Mouse (Mus musculus) heart, embryonic 10.5 days (tissue): ENCODE data around the gene Fnbp1l. TPM values are rescaled to one million over a fixed set of nuclear protein-coding genes. Genes with fewer than 3 reads are reported as not detected.
A peak's percentile ranks its signal among the peaks of the same experiment; 100 is the strongest.

Experiments used
- DNase-seq: peaks from one replicate; pipeline ENCODE4 v3.0.0-alpha.2; 2017; ENCODE audit warnings: low spot score
- H3K27ac ChIP-seq: fragments of 300-500 bp; sonication (generic); 2 replicates; pipeline ENCODE4 v1.5.1; 2016; ENCODE audit warnings: mild to moderate bottlenecking
- H3K27me3 ChIP-seq: fragments of 300-500 bp; sonication (generic); 2 replicates; pipeline ENCODE4 v1.6.1; 2016; ENCODE audit warnings: mild to moderate bottlenecking; ENCODE audit not compliant: poor library complexity, insufficient read depth, severe bottlenecking
- H3K36me3 ChIP-seq: fragments of 300-500 bp; sonication (generic); 2 replicates; pipeline ENCODE4 v1.6.1; 2016; ENCODE audit warnings: mild to moderate bottlenecking, moderate library complexity
- H3K4me1 ChIP-seq: fragments of 300-500 bp; sonication (generic); 2 replicates; pipeline ENCODE4 v1.6.1; 2016; ENCODE audit warnings: mild to moderate bottlenecking
- H3K4me3 ChIP-seq: fragments of 300-500 bp; sonication (generic); 2 replicates; pipeline ENCODE4 v1.5.1; 2016; ENCODE audit warnings: mild to moderate bottlenecking, moderate library complexity
- H3K9me3 ChIP-seq: fragments of 300-500 bp; sonication (generic); 2 replicates; pipeline ENCODE4 v1.6.1; 2016; ENCODE audit warnings: mild to moderate bottlenecking, moderate library complexity
- WGBS: fragments of 180-500 bp; shearing (Covaris S2); methylation state at CpG from one replicate; pipeline ENCODE4 v1.1.7; 2016; 5-methylcytosine and 5-hydroxymethylcytosine counted together
- polyA plus RNA-seq: library from polyadenylated mRNA; unstranded; fragments of >200 nt; fragmentation: Nextera tagmentation; extraction: Ambion mirVana; gene quantifications from 2 replicates; pipeline ENCODE4 v1.2.1, GENCODE M21; 2016

The Fnbp1l gene
- 24.9 and 34.3 TPM in 2 replicates for polyA plus RNA-seq

DNA sequence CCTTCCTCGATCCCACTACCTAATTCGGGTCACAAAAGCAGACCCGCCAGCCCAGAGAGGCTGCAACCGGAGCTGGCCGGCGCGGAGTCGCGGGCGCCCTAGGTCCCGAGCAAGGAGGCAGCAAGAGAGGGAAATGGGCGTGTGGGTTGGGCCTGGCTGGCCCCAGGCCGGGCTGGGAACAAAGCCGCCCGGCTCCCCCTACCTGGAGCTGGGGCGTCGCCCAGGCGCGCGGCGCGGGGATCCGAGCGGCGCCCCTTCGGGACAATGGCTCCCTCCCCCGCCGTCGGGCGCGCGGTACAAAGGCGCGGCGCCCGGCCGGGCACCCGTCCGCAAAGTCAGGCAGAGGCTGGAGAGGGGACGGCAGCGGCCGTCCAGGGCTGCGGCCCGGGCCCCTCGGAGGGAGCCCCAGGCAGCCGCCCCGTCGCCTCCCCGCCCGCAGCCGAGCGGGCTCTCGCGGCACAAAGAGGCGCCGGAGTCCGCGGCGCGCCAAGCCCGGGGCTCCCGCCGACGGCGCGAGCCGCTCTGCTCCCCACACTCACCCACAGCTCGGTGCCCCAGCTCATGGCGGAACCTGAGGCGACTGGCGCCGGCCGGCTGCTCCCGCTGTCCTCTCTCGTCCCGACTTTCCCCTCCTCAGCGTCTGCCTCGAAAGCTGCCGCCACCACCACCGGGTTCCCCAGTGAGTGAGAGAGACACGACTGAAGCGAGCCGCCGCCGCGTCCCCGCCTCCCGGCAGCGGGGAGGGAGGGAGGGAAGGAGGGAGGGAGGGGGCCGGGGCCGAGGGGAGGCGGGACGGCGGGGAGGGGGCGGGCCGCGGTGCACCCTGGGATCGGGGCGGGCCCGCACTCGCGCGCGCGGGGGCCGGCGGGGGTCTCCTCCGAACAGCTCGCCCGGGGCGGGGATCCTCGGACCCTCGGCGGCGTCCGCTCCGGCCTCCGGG is at the start of gene Fnbp1l:
TSS of gene Fnbp1l (minus strand) at position 725 of the 940 bp plus-strand sequence.
- no peaks in the 10 kb centered on the region for H3K27me3 ChIP-seq
- WGBS, result under 1% methylated on average over 77 of the region's 118 CpGs
- peak within 1 kb of the TSS; percentile 99 for H3K27ac ChIP-seq
- DNase-seq, result peak; percentile 92
- peaks cover 18% of the 10 kb centered on the region for H3K4me1 ChIP-seq
- H3K9me3 ChIP-seq, result no peaks in the 10 kb centered on the region
- H3K4me3 ChIP-seq, result peak within 1 kb of the TSS; percentile 94
- no peaks in the 10 kb centered on the region for H3K36me3 ChIP-seq

DNA sequence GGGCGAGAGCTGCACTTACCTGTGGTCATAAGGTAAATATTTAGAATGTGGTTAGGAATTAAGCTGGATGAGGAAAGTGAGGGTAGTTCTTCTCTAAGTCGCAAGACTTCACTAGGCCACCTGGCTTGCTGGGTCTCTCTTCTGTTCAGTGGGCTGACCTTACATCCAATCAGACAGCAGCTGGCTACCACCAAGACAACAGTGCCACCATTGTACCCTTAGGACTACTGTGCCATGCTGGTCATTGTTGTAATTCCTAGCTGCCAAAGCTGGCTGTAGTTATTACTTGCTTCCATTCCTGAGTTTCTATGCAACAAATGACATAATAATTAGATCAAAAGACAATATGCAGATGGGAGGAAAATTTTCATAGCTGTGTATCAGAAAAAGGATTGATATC is 41.3 kb upstream of the Fnbp1l start:
- no peaks in the 10 kb centered on the region for H3K4me1 ChIP-seq
- H3K27ac ChIP-seq, result no peak overlapping the region
- no peak for DNase-seq
- H3K4me3 ChIP-seq, result no peak overlapping the region
- no peaks in the 10 kb centered on the region for H3K9me3 ChIP-seq
- 83% methylated on average over 2 of the region's 2 CpGs for WGBS
- no peaks in the 10 kb centered on the region for H3K36me3 ChIP-seq
- H3K27me3 ChIP-seq, result no peaks in the 10 kb centered on the region

DNA sequence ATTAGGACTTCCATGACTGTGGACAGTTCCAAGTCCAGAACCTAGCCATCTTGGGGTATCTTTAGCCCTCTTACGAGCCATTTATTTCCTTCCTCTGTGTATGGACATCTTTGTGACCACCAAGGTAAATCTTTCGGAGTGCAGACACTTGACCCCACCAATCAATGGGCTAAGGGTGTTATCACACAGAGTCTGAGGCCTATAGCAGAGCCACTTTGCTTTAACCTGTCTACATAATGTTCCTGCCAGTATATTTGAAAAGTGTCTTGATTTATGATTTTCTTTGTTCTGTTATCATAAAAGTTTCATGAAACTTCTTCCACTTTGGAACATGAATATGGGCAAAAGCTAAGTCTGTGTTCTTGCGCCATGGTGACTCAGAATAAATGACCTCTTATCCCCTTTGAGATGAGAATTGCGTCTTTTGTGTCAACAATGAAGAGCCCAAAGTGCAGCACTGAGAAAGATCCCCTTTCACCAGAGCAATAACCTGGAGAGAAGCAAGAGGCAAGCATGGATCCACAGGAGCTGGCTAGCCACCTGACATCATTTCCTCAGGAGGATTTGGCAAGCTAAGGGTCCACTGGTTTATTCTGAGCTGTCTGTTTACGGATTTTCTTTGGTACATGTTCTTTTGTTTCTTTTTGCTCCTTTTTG is 39.9 kb upstream of the Fnbp1l start:
- H3K9me3 ChIP-seq, result no peaks in the 10 kb centered on the region
- no peaks in the 10 kb centered on the region for H3K27me3 ChIP-seq
- no peaks in the 10 kb centered on the region for H3K36me3 ChIP-seq
- no peak overlapping the region for H3K4me3 ChIP-seq
- 85% methylated on average over 5 of the region's 5 CpGs for WGBS
- no peaks in the 10 kb centered on the region for H3K4me1 ChIP-seq
- no peak overlapping the region for H3K27ac ChIP-seq
- no peak for DNase-seq

DNA sequence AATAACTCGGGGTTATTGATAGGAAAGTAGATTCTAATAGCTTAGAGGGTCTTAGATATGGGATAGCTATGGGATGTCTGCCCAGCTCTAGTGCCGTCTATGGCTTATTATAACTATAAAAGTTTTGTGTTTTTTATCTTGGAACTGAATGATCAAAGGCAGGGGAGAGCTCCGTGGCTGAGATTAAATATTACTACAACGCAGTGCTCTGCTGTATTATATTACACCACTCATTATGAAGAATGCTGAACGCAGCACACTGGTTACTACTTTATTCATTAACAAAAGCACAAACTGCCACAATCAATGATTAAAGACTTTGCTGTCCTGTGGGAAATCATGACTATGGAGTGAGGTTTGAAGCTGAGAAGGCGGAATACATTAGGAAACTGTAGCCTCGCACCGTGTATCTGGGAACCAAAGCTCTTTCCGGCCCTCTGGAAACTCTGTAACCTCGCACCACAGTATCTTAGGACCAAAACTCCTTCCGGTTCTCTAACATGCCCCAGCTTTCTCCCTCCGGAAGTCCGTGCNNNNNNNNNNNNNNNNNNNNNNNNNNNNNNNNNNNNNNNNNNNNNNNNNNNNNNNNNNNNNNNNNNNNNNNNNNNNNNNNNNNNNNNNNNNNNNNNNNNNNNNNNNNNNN is 27.8 kb upstream of the Fnbp1l start:
- Histone ChIP-seq H3K4me3 (no peak overlapping the region), H3K27me3 (no peaks in the 10 kb centered on the region), H3K4me1 (no peaks in the 10 kb centered on the region), H3K36me3 (no peaks in the 10 kb centered on the region), H3K27ac (no peak overlapping the region), H3K9me3 (no peaks in the 10 kb centered on the region)
- DNase-seq, result no peak
- 68% methylated on average over 13 of the region's 13 CpGs for WGBS

DNA sequence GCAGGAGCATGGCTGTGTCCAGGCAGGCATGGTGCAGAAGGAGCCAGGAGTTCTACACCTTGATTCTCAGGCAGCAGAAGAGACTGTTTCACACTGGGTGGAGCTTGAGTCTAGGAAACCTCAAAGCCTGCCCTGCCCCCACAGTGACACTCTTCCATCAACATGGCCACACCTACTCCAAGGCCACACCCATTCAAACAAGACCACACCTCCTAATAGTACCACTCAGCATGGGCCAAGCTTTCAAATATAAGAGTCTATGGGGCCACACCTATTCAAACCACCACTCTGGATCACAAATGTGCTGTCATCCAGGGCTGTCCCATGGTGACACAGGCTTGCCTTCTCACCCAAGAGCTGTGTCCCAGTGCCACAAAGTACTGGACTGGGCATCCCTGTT is 20.8 kb upstream of the Fnbp1l start:
- DNase-seq, result no peak
- Histone ChIP-seq H3K4me3 (no peak overlapping the region), H3K27ac (no peak overlapping the region), H3K4me1 (peaks cover 12% of the 10 kb centered on the region), H3K9me3 (no peaks in the 10 kb centered on the region), H3K36me3 (no peaks in the 10 kb centered on the region), H3K27me3 (0 out of 2 replicates have a peak, but pooled peaks cover 8% of the 10 kb centered on the region)

DNA sequence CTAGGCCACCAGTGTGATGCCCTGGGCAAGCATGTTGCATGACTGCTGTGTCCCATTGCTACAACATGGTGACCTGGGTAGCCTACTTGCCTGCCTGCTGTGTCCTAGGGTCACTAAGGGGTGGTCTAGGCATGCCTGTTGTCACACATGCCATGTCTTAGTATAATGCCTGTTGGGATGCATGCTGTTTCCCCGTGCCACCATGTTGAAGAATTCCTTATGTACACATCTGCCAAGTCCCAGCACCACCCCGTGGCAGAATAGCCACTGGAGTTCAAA is 19.6 kb upstream of the Fnbp1l start:
- DNase-seq, result no peak
- H3K4me1 ChIP-seq, result peaks cover 17% of the 10 kb centered on the region
- H3K27ac ChIP-seq, result no peak overlapping the region
- H3K36me3 ChIP-seq, result no peaks in the 10 kb centered on the region
- WGBS, result 78% methylated on average over 2 of the region's 2 CpGs
- H3K9me3 ChIP-seq, result no peaks in the 10 kb centered on the region
- no peak overlapping the region for H3K4me3 ChIP-seq
- H3K27me3 ChIP-seq, result 0 out of 2 replicates have a peak, but pooled peaks cover 8% of the 10 kb centered on the region

DNA sequence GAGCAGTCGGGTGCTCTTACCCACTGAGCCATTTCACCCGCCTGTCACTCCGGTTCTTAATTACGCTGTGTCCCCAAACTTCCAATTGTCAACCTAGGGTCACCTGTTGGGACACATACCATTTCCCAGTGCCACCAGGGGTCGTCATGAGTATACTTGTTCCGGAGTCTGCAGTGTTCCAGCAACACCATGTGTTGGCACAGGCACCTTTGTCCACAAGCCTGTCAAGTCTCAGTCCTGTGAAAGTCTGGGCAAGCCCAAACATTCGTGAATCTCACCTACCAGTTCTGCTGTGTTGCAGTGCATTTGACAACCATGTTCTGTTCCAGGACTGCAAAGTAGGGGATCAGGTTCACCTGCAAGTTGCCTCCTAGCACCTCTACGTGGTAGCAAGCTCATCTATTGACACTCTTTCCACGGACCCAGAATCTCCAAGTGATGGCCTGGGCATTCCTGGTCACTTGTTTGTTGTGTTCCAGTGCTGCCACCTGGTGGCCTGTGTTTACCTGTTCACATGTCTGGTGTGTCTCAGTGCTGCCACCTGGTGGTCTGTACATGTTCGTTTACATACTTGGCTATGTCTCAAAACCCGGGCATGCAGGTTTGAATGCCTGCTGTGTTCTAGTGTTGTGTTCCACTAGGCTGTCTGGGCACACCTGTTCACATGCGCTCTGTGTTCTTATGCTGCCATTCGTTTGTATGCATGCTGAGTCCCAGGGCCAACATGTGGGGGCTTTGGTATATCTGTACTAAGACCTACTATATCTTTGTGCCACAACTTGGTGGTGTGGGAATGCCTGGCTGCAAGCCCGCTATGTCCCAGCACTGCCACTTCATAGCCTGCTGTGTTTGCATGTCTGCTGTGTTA is 19.0 kb upstream of the Fnbp1l start:
- Histone ChIP-seq H3K4me3 (0 out of 2 replicates have a peak overlapping the region, but pooled peaks have one; percentile 27), H3K9me3 (no peaks in the 10 kb centered on the region), H3K27me3 (0 out of 2 replicates have a peak, but pooled peaks cover 8% of the 10 kb centered on the region), H3K4me1 (peaks cover 17% of the 10 kb centered on the region), H3K36me3 (no peaks in the 10 kb centered on the region), H3K27ac (no peak overlapping the region)
- WGBS, result 38% methylated on average over 14 of the region's 14 CpGs
- DNase-seq, result peak; percentile 98

DNA sequence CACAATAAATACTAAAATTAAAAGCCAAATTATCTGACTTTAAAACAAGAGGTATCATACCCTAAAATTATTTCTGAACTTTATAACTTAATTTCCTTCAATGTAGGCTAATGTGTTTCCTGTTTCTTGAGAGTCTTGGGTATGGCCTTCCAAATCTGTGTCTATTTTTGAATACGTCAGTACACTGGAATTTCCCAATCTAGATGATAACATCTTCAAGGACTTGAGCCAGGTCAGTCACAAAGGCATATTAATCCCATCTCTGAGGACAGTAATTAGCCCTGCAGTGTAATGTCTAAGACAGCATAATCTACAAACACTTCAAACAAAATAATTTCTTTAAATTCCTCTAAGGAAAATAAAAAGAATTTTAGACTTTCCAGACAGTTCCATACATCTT is 17.8 kb upstream of the Fnbp1l start:
- Histone ChIP-seq H3K36me3 (no peaks in the 10 kb centered on the region), H3K4me3 (no peak overlapping the region), H3K27ac (no peak overlapping the region), H3K27me3 (0 out of 2 replicates have a peak, but pooled peaks cover 8% of the 10 kb centered on the region), H3K4me1 (peaks cover 17% of the 10 kb centered on the region), H3K9me3 (no peaks in the 10 kb centered on the region)
- WGBS, result 55% methylated on average over 1 of the region's 1 CpGs
- DNase-seq, result no peak

DNA sequence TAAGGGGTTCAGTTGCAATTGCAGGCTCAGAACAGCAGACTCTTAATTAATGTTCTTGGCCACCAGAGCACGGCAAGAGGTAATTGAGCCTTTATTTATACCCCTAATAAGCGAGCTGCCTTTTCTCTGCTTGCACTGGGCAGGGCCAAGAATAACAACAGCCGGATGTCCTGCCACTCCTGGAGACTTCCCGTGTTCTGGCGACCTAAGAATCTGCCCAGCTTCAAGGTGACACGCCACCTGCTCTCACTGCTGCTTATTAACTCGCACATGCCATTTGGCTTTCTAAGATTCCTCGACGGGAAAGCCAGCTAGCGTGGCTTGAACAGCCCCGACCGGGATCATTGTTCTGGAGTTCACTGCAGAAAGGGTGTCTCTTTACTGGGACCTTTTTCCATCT is 15.7 kb upstream of the Fnbp1l start:
- Histone ChIP-seq H3K4me1 (peaks cover 17% of the 10 kb centered on the region), H3K27ac (peak overlapping the region; percentile 47; the same call in 1 of the 2 replicates), H3K4me3 (no peak overlapping the region), H3K27me3 (no peaks in the 10 kb centered on the region), H3K36me3 (no peaks in the 10 kb centered on the region), H3K9me3 (no peaks in the 10 kb centered on the region)
- 30% methylated on average over 12 of the region's 12 CpGs for WGBS
- DNase-seq, result peak; percentile 80

DNA sequence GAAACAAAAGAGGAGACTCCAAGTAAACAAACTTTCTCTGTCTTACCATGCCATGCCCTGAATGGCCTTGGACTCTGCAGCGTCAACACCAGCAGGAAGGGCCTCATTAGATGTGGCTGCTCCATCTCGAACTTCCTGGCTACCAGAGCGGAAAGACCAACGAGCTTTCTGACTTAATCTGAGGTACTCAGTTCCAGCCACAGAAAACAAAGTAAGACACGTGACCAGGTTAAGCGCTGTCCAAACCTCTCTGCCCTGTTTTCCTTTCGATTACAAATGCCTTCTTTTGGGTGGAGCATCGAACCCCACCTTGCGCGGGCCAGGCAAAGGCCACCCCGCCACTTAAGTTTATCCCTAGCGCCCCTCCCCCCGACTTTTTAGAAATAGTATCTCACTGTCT is 10.1 kb upstream of the Fnbp1l start:
- 0 out of 2 replicates have a peak, but pooled peaks cover 3% of the 10 kb centered on the region for H3K27me3 ChIP-seq
- no peaks in the 10 kb centered on the region for H3K9me3 ChIP-seq
- WGBS, result 11% methylated on average over 13 of the region's 13 CpGs
- peak overlapping the region; percentile 47 for H3K4me3 ChIP-seq
- no peaks in the 10 kb centered on the region for H3K36me3 ChIP-seq
- peaks cover 10% of the 10 kb centered on the region; the same call in 1 of the 2 replicates for H3K4me1 ChIP-seq
- peak overlapping the region; percentile 59 for H3K27ac ChIP-seq
- no peak for DNase-seq

DNA sequence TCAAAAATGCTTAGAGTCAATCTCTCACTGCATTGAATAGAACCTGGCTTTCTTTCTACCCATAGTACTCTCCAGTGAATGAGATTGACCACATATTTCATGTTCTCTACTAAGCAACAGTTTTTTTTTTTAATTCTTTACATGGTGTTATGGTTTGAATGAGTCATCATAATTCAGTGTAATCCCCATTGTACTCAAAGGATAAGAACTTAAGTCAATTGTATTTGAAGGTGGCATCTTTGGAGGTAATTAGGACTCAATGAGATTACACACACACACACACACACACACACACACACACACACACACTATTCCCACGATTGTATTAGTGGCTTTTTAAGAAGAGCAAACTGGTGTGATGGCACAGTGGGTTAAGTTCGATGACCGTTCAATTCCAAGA is 9.4 kb upstream of the Fnbp1l start:
- 67% methylated on average over 3 of the region's 3 CpGs for WGBS
- H3K27ac ChIP-seq, result no peak overlapping the region
- DNase-seq, result no peak

DNA sequence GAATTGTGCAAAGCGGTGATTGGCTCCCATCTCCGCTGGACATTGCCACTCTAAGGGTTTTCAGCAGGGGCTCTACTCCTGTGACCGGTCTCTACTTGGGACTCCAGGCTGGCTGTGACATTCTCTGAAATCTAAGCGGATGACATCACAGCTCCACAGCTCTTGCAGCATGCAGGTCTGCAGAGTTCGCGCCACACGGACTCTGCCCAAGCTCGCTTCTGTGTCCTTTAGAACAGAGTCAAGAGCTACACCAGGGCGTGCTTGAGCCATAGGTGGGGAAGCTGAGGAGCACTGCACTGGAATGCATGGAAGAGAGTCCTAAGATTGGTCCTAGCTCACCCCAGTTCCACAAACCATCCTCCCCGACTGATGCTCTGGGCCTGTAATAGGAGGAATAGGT is 9.0 kb upstream of the Fnbp1l start:
- Histone ChIP-seq H3K27ac (no peak overlapping the region), H3K4me1 (peaks cover 10% of the 10 kb centered on the region; the same call in 1 of the 2 replicates), H3K36me3 (no peaks in the 10 kb centered on the region), H3K4me3 (no peak overlapping the region), H3K9me3 (no peaks in the 10 kb centered on the region), H3K27me3 (0 out of 2 replicates have a peak, but pooled peaks cover 3% of the 10 kb centered on the region)
- no peak for DNase-seq
- 87% methylated on average over 10 of the region's 10 CpGs for WGBS

More for the DNA sequence above, 9.4 kb upstream of the Fnbp1l start:
- no peak overlapping the region for H3K4me3 ChIP-seq
- 0 out of 2 replicates have a peak, but pooled peaks cover 3% of the 10 kb centered on the region for H3K27me3 ChIP-seq
- no peaks in the 10 kb centered on the region for H3K36me3 ChIP-seq
- peaks cover 10% of the 10 kb centered on the region; the same call in 1 of the 2 replicates for H3K4me1 ChIP-seq
- H3K9me3 ChIP-seq, result no peaks in the 10 kb centered on the region
